Mouse (Mus musculus): ENCODE measurements around the gene Wdr46. TPM values are rescaled to one million over a fixed set of nuclear protein-coding genes. Genes with fewer than 3 reads are reported as not detected.
"Not testable (repeated sequence)": the region's sequence is repeated elsewhere in the genome, so short reads cannot be mapped to it uniquely, and the experiment has no call there.

The Wdr46 gene
- polyA plus RNA-seq, 1 experiment from 2014 or later: 19.2 TPM

DNA sequence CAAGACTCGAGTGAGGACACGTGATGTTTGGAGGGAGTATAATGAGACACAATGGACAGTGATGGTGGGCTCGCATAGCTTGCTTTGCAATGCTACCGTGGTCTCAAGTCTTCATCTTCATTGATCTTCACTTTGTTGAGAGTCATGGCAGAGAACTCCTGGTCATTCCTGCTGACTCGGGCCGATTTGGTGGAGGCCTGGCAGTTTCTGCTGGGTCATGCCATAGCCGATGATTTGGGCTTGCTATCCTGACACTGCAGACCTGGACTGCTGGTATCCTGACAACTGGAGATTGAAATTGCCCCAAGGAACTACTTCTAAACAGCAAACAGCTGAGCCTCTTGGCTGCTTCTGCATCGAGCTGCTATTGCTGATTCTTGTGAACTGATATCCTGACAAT, 54.5 kb downstream of the Wdr46 start:
- Histone ChIP-seq H3K4me3 (ENCODE audit: low read depth, low read length) (no peak overlapping the region), H3K9ac (ENCODE audit: low read depth, low read length) (no peak overlapping the region), H3K9me3 (replicated peaks; ENCODE audit: control insufficient read depth, low read length, poor library complexity, severe bottlenecking) (no peaks in the 10 kb centered on the region), H3K4me1 (ENCODE audit: control insufficient read depth, insufficient read depth, low read length) (peaks cover 4% of the 10 kb centered on the region; the same call in 1 of the 2 replicates), H3K36me3 (ENCODE audit: control insufficient read depth, insufficient read depth, low read length) (no peaks in the 10 kb centered on the region), H3K27me3 (ENCODE audit: control insufficient read depth, insufficient read depth, low read depth, low read length) (peaks cover 8% of the 10 kb centered on the region; the same call in 1 of the 2 replicates), H3K27ac (ENCODE audit: low read length) (no peak overlapping the region), H3K4me2 (ENCODE audit: low read length) (no peak overlapping the region)
- ATAC-seq: no peak
- WGBS: 94% methylated on average over 8 of the region's 8 CpGs

DNA sequence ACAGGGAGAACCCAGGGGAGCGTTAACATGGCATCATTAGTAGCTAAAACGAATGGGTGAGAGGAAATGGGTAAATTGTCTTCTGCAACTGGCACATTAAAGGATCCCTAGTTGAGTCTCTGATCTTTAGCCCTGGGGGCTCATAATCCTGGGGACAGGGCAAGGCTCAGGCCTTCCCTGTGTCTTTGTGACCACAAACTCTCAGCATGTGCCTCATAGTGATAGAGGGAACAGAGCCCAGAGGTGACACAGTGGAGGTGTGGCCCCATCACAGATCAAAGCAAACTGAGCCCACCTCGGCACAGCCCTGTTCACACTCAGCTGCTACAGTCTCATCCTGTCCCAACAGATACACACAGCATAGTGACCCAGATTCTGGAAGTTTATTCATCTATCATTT, 55.2 kb downstream of the Wdr46 start:
- Histone ChIP-seq H3K4me3 (ENCODE audit: low read depth, low read length) (no peak overlapping the region), H3K36me3 (ENCODE audit: control insufficient read depth, insufficient read depth, low read length) (no peaks in the 10 kb centered on the region), H3K9me3 (replicated peaks; ENCODE audit: control insufficient read depth, low read length, poor library complexity, severe bottlenecking) (no peaks in the 10 kb centered on the region), H3K9ac (ENCODE audit: low read depth, low read length) (no peak overlapping the region), H3K4me1 (ENCODE audit: control insufficient read depth, insufficient read depth, low read length) (peaks cover 4% of the 10 kb centered on the region; the same call in 1 of the 2 replicates), H3K27ac (ENCODE audit: low read length) (no peak overlapping the region), H3K4me2 (ENCODE audit: low read length) (no peak overlapping the region), H3K27me3 (ENCODE audit: control insufficient read depth, insufficient read depth, low read depth, low read length) (peaks cover 13% of the 10 kb centered on the region; the same call in 1 of the 2 replicates)
- WGBS: 77% methylated on average over 3 of the region's 3 CpGs
- ATAC-seq: no peak

DNA sequence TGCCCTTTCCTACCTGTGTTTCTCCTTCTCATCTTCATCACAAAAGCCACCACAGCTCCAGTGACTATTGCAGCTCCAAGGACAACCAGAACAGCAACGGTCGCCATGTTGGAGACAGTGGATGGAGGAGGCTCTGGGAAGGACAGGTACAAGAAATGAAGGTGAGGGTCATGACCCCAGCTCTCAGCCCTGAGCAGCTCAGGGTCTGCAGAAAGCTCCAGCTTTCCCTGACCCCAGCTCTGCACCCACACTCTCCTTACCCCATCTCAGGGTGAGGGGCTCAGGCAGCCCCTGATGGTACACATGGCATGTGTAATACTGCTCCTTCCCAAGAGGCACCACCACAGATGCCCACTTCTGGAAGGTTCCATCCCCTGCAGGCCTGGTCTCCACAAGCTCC, 56.6 kb downstream of the Wdr46 start:
- WGBS: 94% methylated on average over 2 of the region's 2 CpGs
- H3K9ac ChIP-seq (ENCODE audit: low read depth, low read length): not testable (repeated sequence)

DNA sequence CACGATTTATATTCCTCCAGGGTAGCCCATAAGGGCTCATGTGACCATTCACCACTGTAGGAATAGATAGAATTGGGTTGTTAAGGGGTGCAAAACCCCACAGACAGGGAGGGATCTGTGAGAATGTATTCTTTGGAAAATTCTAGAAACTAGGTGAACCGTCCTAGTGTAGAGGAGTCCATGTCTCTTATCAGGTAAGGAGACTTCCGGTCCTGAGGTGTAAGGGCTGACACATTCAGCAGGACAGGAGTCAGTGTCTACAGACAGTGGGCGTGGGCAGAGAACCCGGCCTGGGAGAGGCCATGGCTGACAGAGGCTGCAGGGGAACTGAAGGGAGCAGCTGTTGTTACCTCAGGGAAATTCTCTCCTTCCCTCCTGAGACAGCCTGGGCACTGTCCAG, 58.2 kb downstream of the Wdr46 start:
- H3K9me3 ChIP-seq (replicated peaks; ENCODE audit: control insufficient read depth, low read length, poor library complexity, severe bottlenecking); H3K36me3 ChIP-seq (ENCODE audit: control insufficient read depth, insufficient read depth, low read length); H3K4me1 ChIP-seq (ENCODE audit: control insufficient read depth, insufficient read depth, low read length); ATAC-seq; H3K27ac ChIP-seq (ENCODE audit: low read length); H3K4me2 ChIP-seq (ENCODE audit: low read length); H3K4me3 ChIP-seq (ENCODE audit: low read depth, low read length); H3K9ac ChIP-seq (ENCODE audit: low read depth, low read length): not testable (repeated sequence)
- H3K27me3 ChIP-seq (ENCODE audit: control insufficient read depth, insufficient read depth, low read depth, low read length): peaks cover 13% of the 10 kb centered on the region; the same call in 1 of the 2 replicates
- WGBS: 67% methylated on average over 5 of the region's 5 CpGs

More for the DNA sequence above, 56.6 kb downstream of the Wdr46 start:
- peaks cover 13% of the 10 kb centered on the region; the same call in 1 of the 2 replicates for H3K27me3 ChIP-seq (ENCODE audit: control insufficient read depth, insufficient read depth, low read depth, low read length)
- H3K36me3 ChIP-seq (ENCODE audit: control insufficient read depth, insufficient read depth, low read length); ATAC-seq; H3K4me2 ChIP-seq (ENCODE audit: low read length); H3K27ac ChIP-seq (ENCODE audit: low read length); H3K9me3 ChIP-seq (replicated peaks; ENCODE audit: control insufficient read depth, low read length, poor library complexity, severe bottlenecking); H3K4me1 ChIP-seq (ENCODE audit: control insufficient read depth, insufficient read depth, low read length); H3K4me3 ChIP-seq (ENCODE audit: low read depth, low read length): not testable (repeated sequence)

Other genes starting within 250 kb of the Wdr46 start
- 62.9 and 74.6 TPM in 2 replicates for gene March2, start 222.0 kb upstream of the Wdr46 start, polyA plus RNA-seq (2015; fragmentation: Nextera tagmentation; extraction: Ambion mirVana)
- gene Rab11b, start 180.1 kb upstream of the Wdr46 start, polyA plus RNA-seq (2015; fragmentation: Nextera tagmentation; extraction: Ambion mirVana): 503 and 519 TPM in 2 replicates
- 16.8 and 17.4 TPM in 2 replicates for gene Angptl4, start 158.8 kb upstream of the Wdr46 start, polyA plus RNA-seq (2015; fragmentation: Nextera tagmentation; extraction: Ambion mirVana)
- 49.0 and 52.6 TPM in 2 replicates for gene Kank3, start 130.1 kb upstream of the Wdr46 start, polyA plus RNA-seq (2015; fragmentation: Nextera tagmentation; extraction: Ambion mirVana)
- 407 and 416 TPM in 2 replicates for gene Rps28, start 116.1 kb upstream of the Wdr46 start, polyA plus RNA-seq (2015; fragmentation: Nextera tagmentation; extraction: Ambion mirVana)
- gene Ndufa7, start 116.1 kb upstream of the Wdr46 start, polyA plus RNA-seq (2015; fragmentation: Nextera tagmentation; extraction: Ambion mirVana): 428 and 439 TPM in 2 replicates
- 49.9 and 52.4 TPM in 2 replicates for gene Cd320, start 97.6 kb upstream of the Wdr46 start, polyA plus RNA-seq (2015; fragmentation: Nextera tagmentation; extraction: Ambion mirVana)
- not detected in 2 replicates for gene Gm7029, start 66.8 kb upstream of the Wdr46 start, polyA plus RNA-seq (2015; fragmentation: Nextera tagmentation; extraction: Ambion mirVana)
- gene Kifc1, start 50.0 kb upstream of the Wdr46 start, polyA plus RNA-seq (2015; fragmentation: Nextera tagmentation; extraction: Ambion mirVana): 1.4 and 2.8 TPM in 2 replicates
- 0.36 and 0.55 TPM in 2 replicates for gene Platr17, start 35.5 kb upstream of the Wdr46 start, polyA plus RNA-seq (2015; fragmentation: Nextera tagmentation; extraction: Ambion mirVana)
- gene Daxx, start 31.2 kb upstream of the Wdr46 start, polyA plus RNA-seq (2015; fragmentation: Nextera tagmentation; extraction: Ambion mirVana): 55.1 and 59.7 TPM in 2 replicates
- 21.1 and 26.1 TPM in 2 replicates for gene Tapbp, start 24.8 kb upstream of the Wdr46 start, polyA plus RNA-seq (2015; fragmentation: Nextera tagmentation; extraction: Ambion mirVana)
- gene Zbtb22, start 24.8 kb upstream of the Wdr46 start, polyA plus RNA-seq (2015; fragmentation: Nextera tagmentation; extraction: Ambion mirVana): 16.8 TPM in 2 replicates
- 54.9 and 57.2 TPM in 2 replicates for gene Rgl2, start 11.1 kb upstream of the Wdr46 start, polyA plus RNA-seq (2015; fragmentation: Nextera tagmentation; extraction: Ambion mirVana)
- gene Pfdn6, start 317 bp upstream of the Wdr46 start, polyA plus RNA-seq (2015; fragmentation: Nextera tagmentation; extraction: Ambion mirVana): 186 and 191 TPM in 2 replicates
- gene B3galt4, start 10.8 kb downstream of the Wdr46 start, polyA plus RNA-seq (2015; fragmentation: Nextera tagmentation; extraction: Ambion mirVana): 15.2 and 16.6 TPM in 2 replicates
- gene Vps52, start 15.2 kb downstream of the Wdr46 start, polyA plus RNA-seq (2015; fragmentation: Nextera tagmentation; extraction: Ambion mirVana): 78.3 and 80.5 TPM in 2 replicates
- 620 and 627 TPM in 2 replicates for gene Rps18, start 15.3 kb downstream of the Wdr46 start, polyA plus RNA-seq (2015; fragmentation: Nextera tagmentation; extraction: Ambion mirVana)
- 11.0 and 13.1 TPM in 2 replicates for gene H2-K1, start 59.7 kb downstream of the Wdr46 start, polyA plus RNA-seq (2015; fragmentation: Nextera tagmentation; extraction: Ambion mirVana)
- gene Ring1, start 84.0 kb downstream of the Wdr46 start, polyA plus RNA-seq (2015; fragmentation: Nextera tagmentation; extraction: Ambion mirVana): 17.9 and 18.2 TPM in 2 replicates
- 60.1 and 61.3 TPM in 2 replicates for gene H2-Ke6, start 87.4 kb downstream of the Wdr46 start, polyA plus RNA-seq (2015; fragmentation: Nextera tagmentation; extraction: Ambion mirVana)
- gene Slc39a7, start 91.0 kb downstream of the Wdr46 start, polyA plus RNA-seq (2015; fragmentation: Nextera tagmentation; extraction: Ambion mirVana): 163 and 175 TPM in 2 replicates
- gene Rxrb, start 91.2 kb downstream of the Wdr46 start, polyA plus RNA-seq (2015; fragmentation: Nextera tagmentation; extraction: Ambion mirVana): 54.0 and 55.9 TPM in 2 replicates
- gene Col11a2, start 98.8 kb downstream of the Wdr46 start, polyA plus RNA-seq (2015; fragmentation: Nextera tagmentation; extraction: Ambion mirVana): 3.6 and 4.4 TPM in 2 replicates
- 0.16 TPM in 1 of 2 replicates, not detected in the other for gene H2-Oa, start 151.7 kb downstream of the Wdr46 start, polyA plus RNA-seq (2015; fragmentation: Nextera tagmentation; extraction: Ambion mirVana)
- gene H2-DMa, start 178.9 kb downstream of the Wdr46 start, polyA plus RNA-seq (2015; fragmentation: Nextera tagmentation; extraction: Ambion mirVana): 22.5 and 22.7 TPM in 2 replicates
- gene Brd2, start 182.0 kb downstream of the Wdr46 start, polyA plus RNA-seq (2015; fragmentation: Nextera tagmentation; extraction: Ambion mirVana): 117 and 126 TPM in 2 replicates
- gene H2-DMb2, start 202.6 kb downstream of the Wdr46 start, polyA plus RNA-seq (2015; fragmentation: Nextera tagmentation; extraction: Ambion mirVana): 0.49 and 0.53 TPM in 2 replicates
- 0.69 and 0.88 TPM in 2 replicates for gene H2-DMb1, start 212.4 kb downstream of the Wdr46 start, polyA plus RNA-seq (2015; fragmentation: Nextera tagmentation; extraction: Ambion mirVana)
- 2.4 and 4.5 TPM in 2 replicates for gene Tap1, start 246.9 kb downstream of the Wdr46 start, polyA plus RNA-seq (2015; fragmentation: Nextera tagmentation; extraction: Ambion mirVana)
- 1.1 and 1.7 TPM in 2 replicates for gene Psmb9, start 247.1 kb downstream of the Wdr46 start, polyA plus RNA-seq (2015; fragmentation: Nextera tagmentation; extraction: Ambion mirVana)